Mouse (Mus musculus) effector memory CD4-positive, alpha-beta T cell, adult 5 months (primary cell): ENCODE results near the gene Btbd17. TPM values are rescaled to one million over a fixed set of nuclear protein-coding genes. Genes with fewer than 3 reads are reported as not detected.

ENCODE experiments used
- polyA plus RNA-seq: library from polyadenylated mRNA; unstranded; fragments of 100-300 nt; shearing (Covaris generic); gene quantifications from one replicate; pipeline ENCODE4 v1.2.1, GENCODE M21; 2017

Btbd17 gene
- polyA plus RNA-seq, result 0.42 TPM

DNA sequence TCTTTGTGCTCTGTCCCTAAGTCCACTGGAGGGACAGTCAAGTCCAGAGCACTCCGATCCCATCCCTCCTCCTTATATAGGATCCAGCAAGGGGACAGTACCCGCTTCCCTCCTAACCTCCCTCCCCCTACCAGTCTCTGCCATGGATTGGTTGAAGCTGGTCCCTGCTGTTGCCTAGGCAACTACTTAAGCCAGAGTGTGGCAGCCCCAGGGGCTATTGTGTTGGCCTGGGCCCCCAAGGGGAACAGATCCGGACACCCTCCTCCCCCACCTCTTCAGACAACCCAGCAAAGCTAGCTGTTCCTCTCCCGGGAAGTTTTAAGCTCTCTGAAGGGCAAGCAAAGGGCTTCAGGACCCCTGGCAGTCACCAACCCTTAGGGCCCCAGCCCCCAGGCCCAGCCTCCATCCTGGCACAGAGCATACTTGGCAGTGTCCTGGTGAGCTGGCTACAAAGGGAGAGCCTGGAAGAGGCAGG lies at the start of gene Btbd17:
Btbd17 (minus strand) TSS at position 98 of the 475 bp plus-strand sequence.

DNA sequence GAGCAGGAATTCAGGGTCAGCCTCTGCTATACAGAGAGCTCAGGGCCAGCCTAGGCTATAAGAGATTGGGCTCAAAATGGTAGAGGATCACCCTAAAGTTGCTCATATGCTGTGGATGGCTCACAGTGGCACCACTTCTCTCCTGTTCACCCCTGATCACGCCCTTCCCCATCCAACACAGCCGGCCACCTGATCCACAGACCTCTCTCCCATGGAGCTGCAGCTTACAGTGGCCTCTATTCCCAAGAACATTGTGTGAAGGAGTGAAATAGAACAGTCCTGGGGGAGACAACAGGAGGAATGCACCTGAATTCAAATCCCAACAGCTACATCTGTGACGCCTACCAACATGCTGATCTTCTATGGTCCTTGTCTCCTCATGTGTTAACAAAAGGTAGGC lies 2.9 kb upstream of the Btbd17 start, which contains the start of gene Gpr142:
Gpr142 (plus strand) TSS at position 301 of the 400 bp plus-strand sequence.

GRCm38 (mm10) chr11:114764820-114765818 lies 30.6 kb downstream of the Btbd17 start, which contains the start of gene Kif19a:
Gene Kif19a, plus strand, starts transcription at chr11:114765388.

Other genes starting within 250 kb of the Btbd17 start
- gene Rpl38, start 127.4 kb downstream of the Btbd17 start, polyA plus RNA-seq, result 516 TPM
- 1.3 TPM for gene Ttyh2, start 120.5 kb downstream of the Btbd17 start, polyA plus RNA-seq
- gene Dnaic2, start 68.5 kb downstream of the Btbd17 start, polyA plus RNA-seq, result not detected
- gene Kif19a, start 30.6 kb downstream of the Btbd17 start, polyA plus RNA-seq, result not detected
- gene Gpr142, start 3.0 kb upstream of the Btbd17 start, polyA plus RNA-seq, result not detected
- not detected for gene Gprc5c, start 55.2 kb upstream of the Btbd17 start, polyA plus RNA-seq
- 0.07 TPM for gene Cd300a, start 94.1 kb upstream of the Btbd17 start, polyA plus RNA-seq
- gene Cd300lb, start 138.4 kb upstream of the Btbd17 start, polyA plus RNA-seq, result not detected
- gene Cd300c, start 173.2 kb upstream of the Btbd17 start, polyA plus RNA-seq, result not detected
- not detected for gene Cd300ld, start 194.0 kb upstream of the Btbd17 start, polyA plus RNA-seq
- gene Cd300c2, start 205.9 kb upstream of the Btbd17 start, polyA plus RNA-seq, result not detected
- not detected for gene Cd300ld2, start 220.2 kb upstream of the Btbd17 start, polyA plus RNA-seq
- gene Cd300ld4, start 231.1 kb upstream of the Btbd17 start, polyA plus RNA-seq, result not detected
- not detected for gene Cd300ld5, start 241.8 kb upstream of the Btbd17 start, polyA plus RNA-seq